Mouse (Mus musculus) heart, embryonic 14.5 days (tissue): ENCODE measurements around the gene Slc25a25. TPM values are rescaled to one million over a fixed set of nuclear protein-coding genes. Genes with fewer than 3 reads are reported as not detected.

Experiments
- ATAC-seq: fragments of 200-750 bp; cut with Nextera tagmentation; 2 replicates; pipeline ENCODE4 v1.8.0; 2017; ENCODE audit warnings: low read depth, moderate TSS enrichment; ENCODE audit not compliant: insufficient number of reproducible peaks, insufficient read depth, low FRiP score
- H3K27ac ChIP-seq, 2 experiments: fragments of 200-500 bp in 1 of 2; fragments of 300-500 bp in 1 of 2; sonication (generic) in 1 of 2; replicated peaks in 1 of 2; 2 replicates each; pipeline ENCODE4 v1.5.1; 2012 to 2014; ENCODE audit warnings: low read depth in 2 of 2, low read length in 2 of 2, control low read depth in 1 of 2, mild to moderate bottlenecking in 1 of 2, mixed read lengths in 1 of 2; ENCODE audit not compliant: control insufficient read depth in 1 of 2, insufficient read depth in 1 of 2
- H3K27me3 ChIP-seq: fragments of 300-500 bp; sonication (generic); 2 replicates; pipeline ENCODE4 v1.6.1; 2014; ENCODE audit warnings: mild to moderate bottlenecking, low read length, control low read depth; ENCODE audit not compliant: control insufficient read depth, insufficient read depth
- H3K36me3 ChIP-seq: fragments of 300-500 bp; sonication (generic); 2 replicates; pipeline ENCODE4 v1.6.1; 2014; ENCODE audit warnings: mild to moderate bottlenecking, control low read depth, low read length, mixed read lengths; ENCODE audit not compliant: control insufficient read depth, insufficient read depth
- H3K4me1 ChIP-seq, 2 experiments: fragments of 200-500 bp in 1 of 2; fragments of 300-500 bp in 1 of 2; sonication (generic) in 1 of 2; 2 replicates each; pipeline ENCODE4 v1.6.1; 2012 to 2014; ENCODE audit warnings: low read length in 2 of 2, control low read depth in 1 of 2, mixed read lengths in 1 of 2; ENCODE audit not compliant: control insufficient read depth in 2 of 2, insufficient read depth in 2 of 2
- H3K4me2 ChIP-seq: fragments of 300-500 bp; sonication (generic); 2 replicates; pipeline ENCODE4 v1.6.1; 2014; ENCODE audit warnings: mild to moderate bottlenecking, low read length
- H3K4me3 ChIP-seq, 2 experiments: fragments of 200-500 bp in 1 of 2; fragments of 300-500 bp in 1 of 2; sonication (generic) in 1 of 2; 2 replicates each; pipeline ENCODE4 v1.5.1; 2012 to 2014; ENCODE audit warnings: low read length in 2 of 2, mild to moderate bottlenecking in 2 of 2, control low read depth in 1 of 2, low read depth in 1 of 2, moderate library complexity in 1 of 2; ENCODE audit not compliant: control insufficient read depth in 1 of 2, insufficient read depth in 1 of 2
- H3K9ac ChIP-seq: fragments of 300-500 bp; sonication (generic); 2 replicates; pipeline ENCODE4 v1.6.1; 2014; ENCODE audit warnings: mild to moderate bottlenecking, low read length
- H3K9me3 ChIP-seq: fragments of 300-500 bp; sonication (generic); 2 replicates; pipeline ENCODE4 v1.6.1; 2016; ENCODE audit warnings: low read length, control low read depth; ENCODE audit not compliant: control insufficient read depth
- WGBS: fragments of 180-500 bp; shearing (Covaris S2); extraction: QIAGEN DNeasy Blood & Tissue Kit; methylation state at CpG from one replicate; pipeline ENCODE4 v1.1.7; 2014; 5-methylcytosine and 5-hydroxymethylcytosine counted together
- polyA plus RNA-seq: library from polyadenylated mRNA; unstranded; fragments of >200 nt; fragmentation: Nextera tagmentation; extraction: Ambion mirVana; gene quantifications from 2 replicates; pipeline ENCODE4 v1.2.1, GENCODE M21; 2014

The Slc25a25 gene
- polyA plus RNA-seq, 1 experiment from 2014 or later, result 8.0 TPM

- 92% methylated on average over 5 of the region's 5 CpGs for WGBS
- ATAC-seq, result no peak
- peaks cover 79% of the 10 kb centered on the region for H3K36me3 ChIP-seq
Measured at GRCm38 (mm10) chr2:32367315-32367714, 83.9 kb downstream of the Slc25a25 start.

More at GRCm38 (mm10) chr2:32367315-32367714, 83.9 kb downstream of the Slc25a25 start:
- no peak overlapping the region for H3K9ac ChIP-seq
- H3K27me3 ChIP-seq, result no peaks in the 10 kb centered on the region
- no peaks in the 10 kb centered on the region for H3K9me3 ChIP-seq
- peaks cover 6 to 9% of the 10 kb centered on the region in 2 experiments for H3K4me1 ChIP-seq
- no peak overlapping the region for H3K4me2 ChIP-seq
- no peak overlapping the region for H3K4me3 ChIP-seq
- H3K27ac ChIP-seq, result no peak overlapping the region

Other genes starting within 250 kb of the Slc25a25 start
- gene Pomt1, start 214.9 kb downstream of the Slc25a25 start, polyA plus RNA-seq, result 15.9 and 17.3 TPM in 2 replicates
- gene Uck1, start 191.3 kb downstream of the Slc25a25 start, polyA plus RNA-seq, result 37.0 and 43.4 TPM in 2 replicates
- gene Golga2, start 164.1 kb downstream of the Slc25a25 start, polyA plus RNA-seq, result 19.3 and 22.6 TPM in 2 replicates
- 129 and 131 TPM in 2 replicates for gene Swi5, start 163.4 kb downstream of the Slc25a25 start, polyA plus RNA-seq
- 28.8 and 31.1 TPM in 2 replicates for gene Ciz1, start 99.1 kb downstream of the Slc25a25 start, polyA plus RNA-seq
- 4.7 and 5.6 TPM in 2 replicates for gene Dnm1, start 98.1 kb downstream of the Slc25a25 start, polyA plus RNA-seq
- gene 1110008P14Rik, start 69.5 kb downstream of the Slc25a25 start, polyA plus RNA-seq, result 56.6 and 64.5 TPM in 2 replicates
- gene Lcn2, start 63.2 kb downstream of the Slc25a25 start, polyA plus RNA-seq, result 0.35 and 1.8 TPM in 2 replicates
- gene Ptges2, start 55.5 kb downstream of the Slc25a25 start, polyA plus RNA-seq, result 43.7 and 48.2 TPM in 2 replicates
- 4.5 and 4.7 TPM in 2 replicates for gene Naif1, start 988 bp downstream of the Slc25a25 start, polyA plus RNA-seq
- 5.8 and 6.3 TPM in 2 replicates for gene Fam102a, start 83.9 kb upstream of the Slc25a25 start, polyA plus RNA-seq
- gene Dpm2, start 119.4 kb upstream of the Slc25a25 start, polyA plus RNA-seq, result 72.9 and 85.0 TPM in 2 replicates
- 0.19 TPM in 1 of 2 replicates, not detected in the other for gene Pip5kl1, start 123.4 kb upstream of the Slc25a25 start, polyA plus RNA-seq
- 0.13 TPM in 1 of 2 replicates, not detected in the other for gene 9430097D07Rik, start 124.2 kb upstream of the Slc25a25 start, polyA plus RNA-seq
- 33.4 and 35.7 TPM in 2 replicates for gene St6galnac4, start 135.7 kb upstream of the Slc25a25 start, polyA plus RNA-seq
- 11.0 and 12.2 TPM in 2 replicates for gene St6galnac6, start 148.3 kb upstream of the Slc25a25 start, polyA plus RNA-seq
- gene Ak1, start 170.3 kb upstream of the Slc25a25 start, polyA plus RNA-seq, result 336 and 355 TPM in 2 replicates
- gene Eng, start 195.2 kb upstream of the Slc25a25 start, polyA plus RNA-seq, result 146 and 148 TPM in 2 replicates